Mouse (Mus musculus): ENCODE measurements around the gene Stap2. TPM values are rescaled to one million over a fixed set of nuclear protein-coding genes. Genes with fewer than 3 reads are reported as not detected.

The Stap2 gene
- total RNA-seq, 2 experiments from 2014 or later: 2.6 to 3.1 TPM

DNA sequence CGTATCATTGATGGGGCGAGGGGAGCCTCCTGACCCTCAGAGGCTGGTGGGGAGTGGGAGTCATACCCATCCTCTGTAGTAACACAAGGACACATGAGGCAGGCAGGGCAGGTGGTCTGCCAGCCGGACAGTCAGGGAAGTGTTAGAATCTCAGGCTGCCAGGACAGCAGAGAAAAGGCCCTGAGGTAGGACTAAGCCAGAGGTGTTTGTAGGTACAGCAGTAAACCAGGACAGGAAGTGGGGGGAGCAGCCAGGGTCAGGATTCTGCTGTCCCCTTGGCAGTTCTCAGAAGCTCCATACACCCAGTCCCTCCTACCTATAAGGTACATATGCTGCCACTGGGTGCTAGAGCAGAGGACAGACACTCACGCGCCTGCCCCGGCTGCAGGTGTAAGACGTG lies 43.8 kb downstream of the Stap2 start:
- no peak for DNase-seq
- TF ChIP-seq CTCF (IDR thresholded peaks at IDR 0.05): no peak
- no peak overlapping the region for H3K4me3 ChIP-seq
- H3K27ac ChIP-seq: no peak overlapping the region
- intact Hi-C loops (cut with DNase I): loop anchor here (10.0 kb wide), 1 partner anchor 293 kb away; the partner anchor contains the start of gene Fem1a

GRCm38 (mm10) chr17:55960791-55961190 lies 44.6 kb downstream of the Stap2 start:
- intact Hi-C loops (cut with DNase I): loop anchor here (10.0 kb wide), 1 partner anchor 294 kb away; the partner anchor contains the start of gene Fem1a
- TF ChIP-seq CTCF (IDR thresholded peaks at IDR 0.05): no peak
- H3K4me3 ChIP-seq: no peak overlapping the region
- no peak overlapping the region for H3K27ac ChIP-seq
- DNase-seq: no peak

DNA sequence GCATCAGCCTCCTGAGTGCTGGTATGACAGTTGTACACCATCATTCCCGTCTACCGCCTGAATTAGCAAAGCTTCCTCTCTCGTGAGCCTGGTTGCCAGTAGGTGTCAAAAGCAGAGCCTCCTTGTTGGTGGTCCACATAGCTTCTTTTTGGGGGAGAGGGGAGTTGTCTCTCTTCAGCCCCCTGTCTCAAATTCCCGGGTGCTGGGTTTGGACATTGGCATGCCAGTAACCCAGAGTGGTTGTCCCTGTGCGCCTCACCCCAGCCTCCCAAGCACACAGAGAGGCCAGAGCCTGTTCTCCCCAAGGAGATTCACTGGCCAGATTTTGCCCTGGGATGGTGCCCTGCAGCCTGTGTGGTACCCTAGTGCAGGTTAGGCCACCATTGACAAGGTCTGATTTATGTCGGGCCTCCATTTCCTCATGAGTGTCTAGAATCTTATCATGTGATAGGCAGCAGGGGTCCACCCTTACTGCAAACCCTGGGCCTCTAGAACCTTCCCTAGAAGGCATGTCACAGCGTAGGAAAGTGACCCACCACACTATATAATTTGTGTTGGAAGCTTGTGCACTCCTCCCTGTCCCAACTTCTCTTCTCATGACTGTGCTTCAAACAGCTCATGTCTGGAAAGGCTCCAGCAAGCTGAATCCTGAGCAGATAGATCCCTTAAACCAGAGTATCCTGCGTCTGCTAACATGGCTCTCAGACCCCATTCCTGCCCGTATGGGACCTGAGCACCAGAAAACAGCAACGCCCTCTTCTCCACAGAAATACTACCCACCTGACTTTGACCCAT lies 45.2 kb downstream of the Stap2 start:
- TF ChIP-seq CTCF (IDR thresholded peaks at IDR 0.05): no peak
- intact Hi-C loops (cut with DNase I): loop anchor here (5.0 to 10.0 kb wide), 2 partner anchors 112 to 295 kb away; partner anchors contain the start of gene Fem1a
- peak overlapping the region; percentile 80 for H3K4me3 ChIP-seq
- no peak for DNase-seq
- H3K27ac ChIP-seq: peak overlapping the region; percentile 94

- H3K27ac ChIP-seq: peak within 1 kb of the TSS; percentile 94
- TF ChIP-seq CTCF (IDR thresholded peaks at IDR 0.05): no peak; the same call in 1 of the 2 replicates
- intact Hi-C loops (cut with DNase I): loop anchor here (5.0 kb wide), 1 partner anchor 113 kb away; no protein-coding TSS in a partner anchor
- peak; percentile 94 for DNase-seq
- H3K4me3 ChIP-seq: peak within 1 kb of the TSS; percentile 80
These were observed 46.3 kb downstream of the Stap2 start, which contains the start of gene Yju2 for GRCm38 (mm10) chr17:55958918-55959728. Gene Yju2 (plus strand): TSS chr17:55959099.

- no peak for DNase-seq
- Histone ChIP-seq H3K27ac (peak overlapping the region; percentile 94), H3K4me3 (peak overlapping the region; percentile 80)
- intact Hi-C loops (cut with DNase I): loop anchor here (5.0 kb wide), 1 partner anchor 114 kb away; no protein-coding TSS in a partner anchor
- no peak for TF ChIP-seq CTCF (IDR thresholded peaks at IDR 0.05)
These were observed 46.8 kb downstream of the Stap2 start for GRCm38 (mm10) chr17:55958584-55958886.

- DNase-seq: no peak
- TF ChIP-seq CTCF (IDR thresholded peaks at IDR 0.05): no peak
- intact Hi-C loops (cut with DNase I): loop anchor here (1.0 to 5.0 kb wide), 2 partner anchors 52 to 114 kb away; no protein-coding TSS in a partner anchor
- H3K27ac ChIP-seq: peak overlapping the region; percentile 94
- H3K4me3 ChIP-seq: peak overlapping the region; percentile 80
These were observed 47.4 kb downstream of the Stap2 start for GRCm38 (mm10) chr17:55957726-55958583.

DNA sequence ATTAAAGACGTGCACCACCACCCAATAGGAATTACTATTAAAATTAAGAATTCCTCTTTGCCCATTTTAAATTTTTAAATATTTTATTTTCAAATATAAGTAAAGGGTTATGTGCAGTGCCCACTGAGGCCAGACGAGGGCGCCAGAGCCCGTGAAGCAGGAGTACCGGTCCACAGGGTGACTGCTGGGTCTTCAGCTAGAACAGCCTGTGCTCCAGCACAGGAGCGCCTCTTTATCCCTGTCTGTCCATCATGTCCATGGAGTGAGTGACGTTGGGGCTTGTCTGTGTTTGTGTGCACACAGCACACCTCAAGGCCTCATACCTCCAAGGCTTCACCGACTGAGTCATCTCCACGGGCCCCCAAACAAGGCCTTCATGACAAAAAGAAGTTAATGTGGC lies 48.2 kb downstream of the Stap2 start:
- H3K4me3 ChIP-seq: no peak overlapping the region
- 0 out of 2 replicates have a peak overlapping the region, but pooled peaks have one; percentile 46 for H3K27ac ChIP-seq
- TF ChIP-seq CTCF (IDR thresholded peaks at IDR 0.05): peak; percentile 99
- intact Hi-C loops (cut with DNase I): loop anchor here (1.0 to 5.0 kb wide), 2 partner anchors 53 to 115 kb away; no protein-coding TSS in a partner anchor
- DNase-seq: peak; percentile 74

GRCm38 (mm10) chr17:55956591-55956990 lies 48.8 kb downstream of the Stap2 start:
- intact Hi-C loops (cut with DNase I): loop anchor here (5.0 kb wide), 1 partner anchor 116 kb away; no protein-coding TSS in a partner anchor
- TF ChIP-seq CTCF (IDR thresholded peaks at IDR 0.05): no peak
- no peak for DNase-seq
- Histone ChIP-seq H3K4me3 (peak overlapping the region; percentile 54), H3K27ac (no peak overlapping the region)

GRCm38 (mm10) chr17:55956129-55956528 lies 49.3 kb downstream of the Stap2 start:
- DNase-seq: peak; percentile 51
- H3K27ac ChIP-seq: no peak overlapping the region
- H3K4me3 ChIP-seq: peak overlapping the region; percentile 54
- TF ChIP-seq CTCF (IDR thresholded peaks at IDR 0.05): no peak
- intact Hi-C loops (cut with DNase I): loop anchor here (5.0 kb wide), 1 partner anchor 116 kb away; no protein-coding TSS in a partner anchor

- H3K4me3 ChIP-seq: no peak overlapping the region
- no peak overlapping the region for H3K27ac ChIP-seq
- DNase-seq: no peak
- TF ChIP-seq CTCF (IDR thresholded peaks at IDR 0.05): no peak
- intact Hi-C loops (cut with DNase I): no loop called here
These were observed 51.2 kb downstream of the Stap2 start for GRCm38 (mm10) chr17:55954229-55954628.

GRCm38 (mm10) chr17:55953751-55954150 lies 51.6 kb downstream of the Stap2 start:
- H3K27ac ChIP-seq: no peak overlapping the region
- no peak for DNase-seq
- no peak for TF ChIP-seq CTCF (IDR thresholded peaks at IDR 0.05)
- intact Hi-C loops (cut with DNase I): no loop called here
- no peak overlapping the region for H3K4me3 ChIP-seq

Measured in gastrocnemius, adult 2 months (tissue).